Mouse (Mus musculus) stomach, postnatal 0 days (tissue): ENCODE results near the gene Gjb4.

ENCODE experiments used
- CTCF ChIP-seq: IDR thresholded peaks from 2 replicates; pipeline ENCODE4 v1.5.1; 2016; ENCODE audit warnings: antibody characterized with exemption, low read depth, mild to moderate bottlenecking, moderate library complexity
- EP300 ChIP-seq: optimal IDR thresholded peaks from 2 replicates; pipeline ENCODE3; 2016; ENCODE audit warnings: antibody characterized with exemption

GRCm38 (mm10) chr4:127327749-127328148 is 26.1 kb downstream of the Gjb4 start:
- no peak for TF ChIP-seq CTCF
- no peak for TF ChIP-seq EP300
